Mouse (Mus musculus): ENCODE data around the gene Olfr1102. TPM values are rescaled to one million over a fixed set of nuclear protein-coding genes. Genes with fewer than 3 reads are reported as not detected.

The Olfr1102 gene
- not detected in 2 replicates for polyA plus RNA-seq (2015; fragmentation: Nextera tagmentation; extraction: Ambion mirVana)

- ATAC-seq: no peak
- no peaks in the 10 kb centered on the region for H3K36me3 ChIP-seq (ENCODE audit: control insufficient read depth, insufficient read depth)
- H3K27me3 ChIP-seq (replicated peaks; ENCODE audit: control insufficient read depth, insufficient read depth, low read length): no peaks in the 10 kb centered on the region
- H3K9me3 ChIP-seq (ENCODE audit: control insufficient read depth): no peaks in the 10 kb centered on the region
- H3K27ac ChIP-seq (ENCODE audit: low read depth, low read length): no peak within 1 kb of the TSS
- no peak for TF ChIP-seq CTCF (IDR thresholded peaks at IDR 0.05; ENCODE audit: low read depth)
- H3K4me3 ChIP-seq (ENCODE audit: low read depth, low read length): no peak within 1 kb of the TSS
- H3K4me2 ChIP-seq (replicated peaks; ENCODE audit: low read depth): no peak within 1 kb of the TSS
- H3K4me1 ChIP-seq (replicated peaks; ENCODE audit: control insufficient read depth, insufficient read depth, low read length): no peaks in the 10 kb centered on the region
- no peak within 1 kb of the TSS for H3K9ac ChIP-seq (ENCODE audit: low read depth, low read length)
Measured at GRCm38 (mm10) chr2:86998098-86998497, at the start of gene Olfr1102. Gene Olfr1102, plus strand, starts transcription at chr2:86998398.

GRCm38 (mm10) chr2:86960593-86960992 lies 37.6 kb upstream of the Olfr1102 start, which contains the start of gene Olfr1099:
Gene Olfr1099, minus strand, starts transcription at chr2:86960693.
- H3K4me1 ChIP-seq (replicated peaks; ENCODE audit: control insufficient read depth, insufficient read depth, low read length): no peaks in the 10 kb centered on the region
- no peak within 1 kb of the TSS for H3K4me2 ChIP-seq (replicated peaks; ENCODE audit: low read depth)
- TF ChIP-seq CTCF (IDR thresholded peaks at IDR 0.05; ENCODE audit: low read depth): no peak
- no peak within 1 kb of the TSS for H3K4me3 ChIP-seq (ENCODE audit: low read depth, low read length)
- no peaks in the 10 kb centered on the region for H3K36me3 ChIP-seq (ENCODE audit: control insufficient read depth, insufficient read depth)
- no peak within 1 kb of the TSS for H3K27ac ChIP-seq (ENCODE audit: low read depth, low read length)
- no peaks in the 10 kb centered on the region for H3K9me3 ChIP-seq (ENCODE audit: control insufficient read depth)
- no peaks in the 10 kb centered on the region for H3K27me3 ChIP-seq (replicated peaks; ENCODE audit: control insufficient read depth, insufficient read depth, low read length)
- H3K9ac ChIP-seq (ENCODE audit: low read depth, low read length): no peak within 1 kb of the TSS
- 81% methylated on average over 1 of the region's 1 CpGs for WGBS
- ATAC-seq: no peak

GRCm38 (mm10) chr2:86979854-86980253 lies 18.3 kb upstream of the Olfr1102 start, which contains the start of gene Olfr1100:
Gene Olfr1100, minus strand, starts transcription at chr2:86979954.
- H3K4me2 ChIP-seq (replicated peaks; ENCODE audit: low read depth): no peak within 1 kb of the TSS
- no peak within 1 kb of the TSS for H3K4me3 ChIP-seq (ENCODE audit: low read depth, low read length)
- 70% methylated on average over 3 of the region's 3 CpGs for WGBS
- no peaks in the 10 kb centered on the region for H3K36me3 ChIP-seq (ENCODE audit: control insufficient read depth, insufficient read depth)
- no peaks in the 10 kb centered on the region for H3K27me3 ChIP-seq (replicated peaks; ENCODE audit: control insufficient read depth, insufficient read depth, low read length)
- no peak within 1 kb of the TSS for H3K27ac ChIP-seq (ENCODE audit: low read depth, low read length)
- ATAC-seq: no peak
- H3K9ac ChIP-seq (ENCODE audit: low read depth, low read length): no peak within 1 kb of the TSS
- no peak for TF ChIP-seq CTCF (IDR thresholded peaks at IDR 0.05; ENCODE audit: low read depth)
- 0 out of 2 replicates have a peak, but pooled peaks cover 3% of the 10 kb centered on the region for H3K9me3 ChIP-seq (ENCODE audit: control insufficient read depth)
- H3K4me1 ChIP-seq (replicated peaks; ENCODE audit: control insufficient read depth, insufficient read depth, low read length): no peaks in the 10 kb centered on the region

DNA sequence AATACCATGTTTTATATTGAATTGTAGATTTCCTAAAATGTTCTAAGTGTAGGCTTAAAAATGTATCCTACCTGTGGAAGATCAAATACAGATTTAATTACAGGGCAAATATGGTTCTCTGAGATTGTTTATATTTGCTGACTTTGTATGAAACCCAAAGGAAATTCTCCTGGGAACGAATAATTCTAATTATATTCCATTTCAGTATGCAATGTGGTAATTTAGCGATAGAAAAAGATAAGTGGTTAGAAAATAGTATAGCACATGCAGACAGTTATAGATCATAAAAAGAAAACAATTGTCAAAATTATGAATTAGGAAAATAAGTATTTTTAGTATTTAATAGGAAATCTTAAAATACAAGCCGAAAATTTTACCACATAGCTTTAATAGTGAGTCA lies 7.1 kb upstream of the Olfr1102 start, which contains the start of gene Olfr1101:
Olfr1101 (minus strand) TSS at position 101 of the 400 bp plus-strand sequence.
- ATAC-seq: no peak

DNA sequence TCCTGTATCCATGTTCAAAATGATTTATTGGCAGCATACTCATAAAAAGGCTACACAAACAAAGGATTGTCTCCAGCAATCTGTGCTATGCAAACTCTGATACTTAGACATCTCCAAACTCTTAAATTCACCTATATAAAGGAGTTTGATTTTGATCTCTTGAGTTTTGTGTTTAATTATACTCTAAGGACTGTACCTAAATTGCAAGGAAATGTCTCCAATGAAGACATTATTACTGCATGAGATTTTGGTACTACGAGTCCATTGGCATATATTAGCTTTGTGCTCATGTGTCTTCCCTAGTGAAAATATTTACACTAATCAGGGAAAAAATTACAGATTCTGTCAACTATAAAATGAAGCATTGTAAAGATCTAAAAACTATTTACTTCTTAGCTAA lies 28.8 kb downstream of the Olfr1102 start, which contains the start of gene Olfr1104:
Olfr1104 (minus strand) TSS at position 101 of the 400 bp plus-strand sequence.
- H3K4me2 ChIP-seq (replicated peaks; ENCODE audit: low read depth): no peak within 1 kb of the TSS
- no peaks in the 10 kb centered on the region for H3K9me3 ChIP-seq (ENCODE audit: control insufficient read depth)
- no peak within 1 kb of the TSS for H3K9ac ChIP-seq (ENCODE audit: low read depth, low read length)
- TF ChIP-seq CTCF (IDR thresholded peaks at IDR 0.05; ENCODE audit: low read depth): no peak
- no peak for ATAC-seq
- no peaks in the 10 kb centered on the region for H3K36me3 ChIP-seq (ENCODE audit: control insufficient read depth, insufficient read depth)
- H3K27me3 ChIP-seq (replicated peaks; ENCODE audit: control insufficient read depth, insufficient read depth, low read length): no peaks in the 10 kb centered on the region
- H3K27ac ChIP-seq (ENCODE audit: low read depth, low read length): no peak within 1 kb of the TSS
- no peak within 1 kb of the TSS for H3K4me3 ChIP-seq (ENCODE audit: low read depth, low read length)
- H3K4me1 ChIP-seq (replicated peaks; ENCODE audit: control insufficient read depth, insufficient read depth, low read length): no peaks in the 10 kb centered on the region
- WGBS: 56% methylated on average over 1 of the region's 1 CpGs

More for the DNA sequence above, 7.1 kb upstream of the Olfr1102 start, which contains the start of gene Olfr1101:
- H3K4me2 ChIP-seq (replicated peaks; ENCODE audit: low read depth): no peak within 1 kb of the TSS
- no peaks in the 10 kb centered on the region for H3K9me3 ChIP-seq (ENCODE audit: control insufficient read depth)
- no peaks in the 10 kb centered on the region for H3K36me3 ChIP-seq (ENCODE audit: control insufficient read depth, insufficient read depth)
- TF ChIP-seq CTCF (IDR thresholded peaks at IDR 0.05; ENCODE audit: low read depth): no peak
- H3K27me3 ChIP-seq (replicated peaks; ENCODE audit: control insufficient read depth, insufficient read depth, low read length): no peaks in the 10 kb centered on the region
- H3K4me1 ChIP-seq (replicated peaks; ENCODE audit: control insufficient read depth, insufficient read depth, low read length): no peaks in the 10 kb centered on the region
- no peak within 1 kb of the TSS for H3K4me3 ChIP-seq (ENCODE audit: low read depth, low read length)
- WGBS: 69% methylated on average over 3 of the region's 3 CpGs
- H3K27ac ChIP-seq (ENCODE audit: low read depth, low read length): no peak within 1 kb of the TSS
- H3K9ac ChIP-seq (ENCODE audit: low read depth, low read length): no peak within 1 kb of the TSS

- Histone ChIP-seq H3K4me3 (ENCODE audit: low read depth, low read length) (no peak within 1 kb of the TSS), H3K27ac (ENCODE audit: low read depth, low read length) (no peak within 1 kb of the TSS), H3K4me2 (replicated peaks; ENCODE audit: low read depth) (no peak within 1 kb of the TSS), H3K4me1 (replicated peaks; ENCODE audit: control insufficient read depth, insufficient read depth, low read length) (no peaks in the 10 kb centered on the region), H3K9me3 (ENCODE audit: control insufficient read depth) (no peaks in the 10 kb centered on the region), H3K36me3 (ENCODE audit: control insufficient read depth, insufficient read depth) (no peaks in the 10 kb centered on the region), H3K9ac (ENCODE audit: low read depth, low read length) (no peak within 1 kb of the TSS), H3K27me3 (replicated peaks; ENCODE audit: control insufficient read depth, insufficient read depth, low read length) (no peaks in the 10 kb centered on the region)
- no peak for ATAC-seq
- TF ChIP-seq CTCF (IDR thresholded peaks at IDR 0.05; ENCODE audit: low read depth): no peak
Measured at GRCm38 (mm10) chr2:87036431-87036830, 38.2 kb downstream of the Olfr1102 start, which contains the start of gene Olfr1105. Gene Olfr1105, minus strand, starts transcription at chr2:87036531.
